Mouse (Mus musculus) spleen, adult 2 months (tissue): ENCODE data around the gene Ube2g1. TPM values are rescaled to one million over a fixed set of nuclear protein-coding genes. Genes with fewer than 3 reads are reported as not detected.

Source experiments
- DNase-seq, 2 experiments: peaks; one replicate each; pipeline versions ENCODE4 v3.0.0 to v3.0.0-alpha.2; 2012 to 2021; ENCODE audit warnings: low spot score in 2 of 2, low read depth in 1 of 2
- H3K27ac ChIP-seq: fragments of 200-500 bp; 2 replicates; pipeline ENCODE4 v1.5.1; 2012; ENCODE audit warnings: low read length, inconsistent platforms; ENCODE audit not compliant: insufficient read depth
- H3K27me3 ChIP-seq: fragments of 200-500 bp; 2 replicates; pipeline ENCODE4 v1.6.1; 2012; ENCODE audit warnings: mild to moderate bottlenecking, moderate library complexity, low read length, inconsistent platforms; ENCODE audit not compliant: control insufficient read depth, insufficient read depth
- H3K36me3 ChIP-seq: fragments of 200-500 bp; 2 replicates; pipeline ENCODE4 v1.6.1; 2012; ENCODE audit warnings: mild to moderate bottlenecking, low read length, inconsistent platforms; ENCODE audit not compliant: control insufficient read depth, insufficient read depth
- H3K4me1 ChIP-seq: fragments of 200-500 bp; 2 replicates; pipeline ENCODE4 v1.6.1; 2011; ENCODE audit warnings: inconsistent platforms; ENCODE audit not compliant: control insufficient read depth, insufficient read depth, insufficient read length
- H3K4me3 ChIP-seq: fragments of 200-500 bp; 2 replicates; pipeline ENCODE4 v1.5.1; 2011; ENCODE audit warnings: mild to moderate bottlenecking, inconsistent platforms; ENCODE audit not compliant: insufficient read depth, insufficient read length; ENCODE audit errors: extremely low read depth
- CTCF ChIP-seq: fragments of 200-500 bp; IDR thresholded peaks from 2 replicates; pipeline ENCODE4 v1.5.1; 2011; ENCODE audit warnings: mild to moderate bottlenecking, inconsistent platforms; ENCODE audit not compliant: insufficient read depth, insufficient read length, insufficient replicate concordance; ENCODE audit errors: extremely low read depth
- POLR2A ChIP-seq: fragments of 200-500 bp; IDR thresholded peaks from 2 replicates; pipeline ENCODE4 v1.6.1; 2011; ENCODE audit warnings: low read depth, low read length, inconsistent platforms
- WGBS: fragments of 180-500 bp; shearing (Covaris S2); methylation state at CpG from one replicate; pipeline ENCODE4 v1.1.7; 2018; 5-methylcytosine and 5-hydroxymethylcytosine counted together
- polyA plus RNA-seq: library from polyadenylated mRNA; depleted of rRNA; stranded (reverse); fragments of >200 nt; gene quantifications from 2 replicates; pipeline ENCODE4 v1.2.3, GENCODE M21; 2012

Gene Ube2g1
- polyA plus RNA-seq, 1 experiment: 5.3 TPM

- no peaks in the 10 kb centered on the region for H3K27me3 ChIP-seq
- TF ChIP-seq CTCF: no peak
- TF ChIP-seq POLR2A: no peak
- H3K4me3 ChIP-seq: no peak overlapping the region
- 87% methylated on average over 4 of the region's 4 CpGs for WGBS
- H3K36me3 ChIP-seq: no peaks in the 10 kb centered on the region
- H3K4me1 ChIP-seq: no peaks in the 10 kb centered on the region
- H3K27ac ChIP-seq: no peak overlapping the region
- DNase-seq: no peak
These were observed 28.6 kb upstream of the Ube2g1 start for GRCm38 (mm10) chr11:72578471-72578870.

- Histone ChIP-seq H3K36me3 (no peaks in the 10 kb centered on the region), H3K4me3 (no peak overlapping the region), H3K4me1 (no peaks in the 10 kb centered on the region), H3K27me3 (no peaks in the 10 kb centered on the region), H3K27ac (no peak overlapping the region)
- 90% methylated on average over 8 of the region's 8 CpGs for WGBS
- TF ChIP-seq POLR2A (no peak), CTCF (no peak)
- no peak for DNase-seq
These were observed 25.3 kb upstream of the Ube2g1 start for GRCm38 (mm10) chr11:72581609-72582447.

- Histone ChIP-seq H3K27ac (no peak overlapping the region), H3K4me1 (no peaks in the 10 kb centered on the region), H3K4me3 (no peak overlapping the region), H3K36me3 (no peaks in the 10 kb centered on the region), H3K27me3 (no peaks in the 10 kb centered on the region)
- DNase-seq: no peak
- 98% methylated on average over 3 of the region's 3 CpGs for WGBS
- TF ChIP-seq POLR2A (no peak), CTCF (no peak)
These were observed 24.7 kb upstream of the Ube2g1 start for GRCm38 (mm10) chr11:72582448-72582705.

GRCm38 (mm10) chr11:72583092-72583491, 24.0 kb upstream of the Ube2g1 start:
- no peaks in the 10 kb centered on the region for H3K4me1 ChIP-seq
- no peak for TF ChIP-seq CTCF
- TF ChIP-seq POLR2A: no peak
- H3K36me3 ChIP-seq: no peaks in the 10 kb centered on the region
- H3K4me3 ChIP-seq: no peak overlapping the region
- WGBS: 96% methylated on average over 2 of the region's 2 CpGs
- no peaks in the 10 kb centered on the region for H3K27me3 ChIP-seq
- DNase-seq: no peak
- H3K27ac ChIP-seq: no peak overlapping the region

- no peak overlapping the region for H3K4me3 ChIP-seq
- H3K36me3 ChIP-seq: no peaks in the 10 kb centered on the region
- no peak overlapping the region for H3K27ac ChIP-seq
- no peak for TF ChIP-seq CTCF
- no peak for TF ChIP-seq POLR2A
- WGBS: 87% methylated on average over 3 of the region's 3 CpGs
- no peaks in the 10 kb centered on the region for H3K27me3 ChIP-seq
- DNase-seq: no peak
- H3K4me1 ChIP-seq: no peaks in the 10 kb centered on the region
These were observed 20.5 kb upstream of the Ube2g1 start for GRCm38 (mm10) chr11:72586570-72586969.

- H3K27me3 ChIP-seq: no peaks in the 10 kb centered on the region
- no peak for DNase-seq
- WGBS: 69% methylated on average over 7 of the region's 7 CpGs
- H3K4me3 ChIP-seq: no peak overlapping the region
- TF ChIP-seq POLR2A: no peak
- no peak for TF ChIP-seq CTCF
- H3K36me3 ChIP-seq: no peaks in the 10 kb centered on the region
- H3K27ac ChIP-seq: no peak overlapping the region
- no peaks in the 10 kb centered on the region for H3K4me1 ChIP-seq
These were observed 19.4 kb upstream of the Ube2g1 start for GRCm38 (mm10) chr11:72587537-72588233.

GRCm38 (mm10) chr11:72595010-72595737, 11.9 kb upstream of the Ube2g1 start:
- Histone ChIP-seq H3K4me1 (no peaks in the 10 kb centered on the region), H3K27ac (no peak overlapping the region), H3K4me3 (no peak overlapping the region), H3K36me3 (no peaks in the 10 kb centered on the region), H3K27me3 (no peaks in the 10 kb centered on the region)
- TF ChIP-seq CTCF (no peak), POLR2A (no peak)
- 62% methylated on average over 2 of the region's 2 CpGs for WGBS
- no peak for DNase-seq
